In the genomic region with DNA sequence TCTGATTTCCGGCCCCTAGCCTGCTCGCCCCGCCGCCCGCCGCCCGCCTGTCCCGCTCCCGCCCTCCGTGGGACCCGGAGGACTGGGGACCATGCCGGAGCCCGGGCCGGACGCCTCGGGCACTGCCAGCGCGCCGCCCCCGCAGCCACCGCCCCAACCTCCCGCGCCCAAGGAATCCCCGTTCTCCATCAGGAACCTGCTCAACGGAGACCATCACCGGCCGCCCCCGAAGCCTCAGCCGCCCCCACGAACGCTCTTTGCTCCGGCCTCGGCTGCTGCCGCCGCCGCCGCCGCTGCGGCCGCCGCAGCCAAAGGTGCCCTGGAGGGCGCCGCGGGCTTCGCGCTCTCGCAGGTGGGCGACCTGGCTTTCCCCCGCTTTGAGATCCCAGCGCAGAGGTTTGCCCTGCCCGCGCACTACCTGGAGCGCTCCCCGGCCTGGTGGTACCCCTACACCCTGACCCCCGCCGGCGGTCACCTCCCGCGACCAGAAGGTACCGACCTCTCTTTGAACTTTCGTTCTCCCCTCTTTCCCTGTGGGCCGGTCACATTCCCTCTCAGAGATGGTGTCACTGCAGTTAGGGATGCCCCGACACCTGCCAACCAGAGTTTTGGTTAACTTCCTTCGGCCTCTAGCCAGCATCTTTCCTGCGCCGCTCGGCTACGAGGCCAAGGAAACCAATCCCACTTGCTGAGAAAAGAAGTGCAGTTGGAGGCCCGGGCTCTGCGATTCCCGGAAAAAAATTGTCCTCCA, we compare ENCODE assay signal across 8 mouse cellular contexts. TPM values are rescaled to one million over a fixed set of nuclear protein-coding genes. Genes with fewer than 3 reads are reported as not detected.
A peak's percentile ranks its signal among the peaks of the same experiment; 100 is the strongest.
DNase-seq lines count a peak whose midpoint lies in the region; ATAC-seq and TF ChIP-seq lines count a peak whose summit lies in the region.

No protein-coding gene starts in this region.

- ATAC-seq in hindbrain, embryonic 16.5 days: no peak
- no peak for ATAC-seq in midbrain, postnatal 0 days (ENCODE audit: low FRiP score)
- ATAC-seq in erythroid progenitor cell, adult 5-6 weeks (replicated peaks; ENCODE audit: low FRiP score, poor library complexity, severe bottlenecking): no peak

- H3K4me2 ChIP-seq in hindbrain, embryonic 16.5 days (ENCODE audit: low read length): peak overlapping the region; percentile 53
- peak overlapping the region; percentile 30 for H3K4me2 ChIP-seq in midbrain, postnatal 0 days (ENCODE audit: low read depth, low read length, poor library complexity, severe bottlenecking)

- intact Hi-C loops in left cerebral cortex, postnatal 10 days (cut with DNase I): loop anchor here (5.0 kb wide), 1 partner anchor 339 kb away; no protein-coding TSS in a partner anchor

- H3K4me3 ChIP-seq in heart, embryonic 10.5 days: peak overlapping the region; percentile 61
- peak overlapping the region; percentile 34 for H3K4me3 ChIP-seq in hindbrain, embryonic 16.5 days (ENCODE audit: low read length)
- peak overlapping the region; percentile 18 for H3K4me3 ChIP-seq in midbrain, postnatal 0 days (ENCODE audit: low read depth, low read length)

- DNase-seq in heart, embryonic 10.5 days (ENCODE audit: low spot score): no peak
- no peak for DNase-seq in heart, postnatal 4 days
- peak; percentile 56 for DNase-seq in embryo, embryonic 9.5 days (ENCODE audit: extremely low spot score)
- DNase-seq in midbrain, postnatal 0 days (ENCODE audit: low spot score): no peak
- no peak for DNase-seq in layer of hippocampus, adult 9-11 months
- no peak for DNase-seq in left cerebral cortex, postnatal 10 days (ENCODE audit: extremely low spot score in 1 of 2, low spot score in 2 of 2)

- under 1% methylated on average over 63 of the region's 71 CpGs for WGBS in heart, embryonic 10.5 days
- WGBS in hindbrain, embryonic 16.5 days: 1% methylated on average over 52 of the region's 71 CpGs
- WGBS in midbrain, postnatal 0 days: 1% methylated on average over 53 of the region's 71 CpGs

- peak overlapping the region; percentile 18; the same call in 1 of the 2 replicates for H3K9ac ChIP-seq in hindbrain, embryonic 16.5 days (ENCODE audit: low read depth, low read length)
- no peak overlapping the region for H3K9ac ChIP-seq in midbrain, postnatal 0 days (replicated peaks; ENCODE audit: low read length, poor library complexity, severe bottlenecking)

- 0 out of 2 replicates have a peak overlapping the region, but pooled peaks have one; percentile 11 for H3K27ac ChIP-seq in heart, embryonic 10.5 days
- H3K27ac ChIP-seq in hindbrain, embryonic 16.5 days (ENCODE audit: low read depth, low read length): no peak overlapping the region
- H3K27ac ChIP-seq in midbrain, postnatal 0 days (ENCODE audit: low read depth, low read length): no peak overlapping the region

- H3K36me3 ChIP-seq in heart, embryonic 10.5 days: no peaks in the 10 kb centered on the region
- H3K36me3 ChIP-seq in hindbrain, embryonic 16.5 days (ENCODE audit: control insufficient read depth, insufficient read depth, low read length): no peaks in the 10 kb centered on the region
- no peaks in the 10 kb centered on the region for H3K36me3 ChIP-seq in midbrain, postnatal 0 days (ENCODE audit: insufficient read depth, low read length)

- TF ChIP-seq CTCF in midbrain, postnatal 0 days (IDR thresholded peaks at IDR 0.05): no peak

- no peaks in the 10 kb centered on the region for H3K9me3 ChIP-seq in heart, embryonic 10.5 days
- H3K9me3 ChIP-seq in hindbrain, embryonic 16.5 days (ENCODE audit: control insufficient read depth, low read length): no peaks in the 10 kb centered on the region
- H3K9me3 ChIP-seq in midbrain, postnatal 0 days (ENCODE audit: low read length): no peaks in the 10 kb centered on the region

- peaks cover 100% of the 10 kb centered on the region for H3K27me3 ChIP-seq in heart, embryonic 10.5 days (ENCODE audit: insufficient read depth, poor library complexity, severe bottlenecking)
- H3K27me3 ChIP-seq in hindbrain, embryonic 16.5 days (replicated peaks; ENCODE audit: control insufficient read depth, insufficient read depth, low read length): peaks cover 73% of the 10 kb centered on the region
- peaks cover 80% of the 10 kb centered on the region for H3K27me3 ChIP-seq in midbrain, postnatal 0 days (ENCODE audit: insufficient read depth, low read length)

- H3K4me1 ChIP-seq in heart, embryonic 10.5 days: peaks cover 29% of the 10 kb centered on the region
- peaks cover 15% of the 10 kb centered on the region for H3K4me1 ChIP-seq in hindbrain, embryonic 16.5 days (ENCODE audit: control insufficient read depth, insufficient read depth, low read depth, low read length)
- no peaks in the 10 kb centered on the region for H3K4me1 ChIP-seq in midbrain, postnatal 0 days (ENCODE audit: insufficient read depth, low read length)

RNA-seq across cellular contexts. Expression of a gene that starts 0.4 kb away (rescaled TPM):
- 0.09 TPM in 1 of 2 replicates, not detected in the other for polyA plus RNA-seq in heart, embryonic 10.5 days (2016; fragmentation: Nextera tagmentation; extraction: Ambion mirVana)
- not detected for total RNA-seq in heart, postnatal 4 days (2021)
- polyA plus RNA-seq in hindbrain, embryonic 16.5 days (2015; fragmentation: Nextera tagmentation; extraction: Ambion mirVana): 0.84 and 0.99 TPM in 2 replicates
- 0.80 and 0.88 TPM in 2 replicates for total RNA-seq in midbrain, postnatal 0 days (2014; rRNA removed)
- polyA plus RNA-seq in midbrain, postnatal 0 days (2015; fragmentation: Nextera tagmentation; extraction: Ambion mirVana): 0.86 and 1.2 TPM in 2 replicates
- total RNA-seq in erythroid progenitor cell, adult 5-6 weeks (2015; ENCODE audit: low replicate concordance): not detected in 2 replicates
- total RNA-seq in erythroid progenitor cell, adult 5-6 weeks (2017; ENCODE audit: low replicate concordance): not detected in 2 replicates
- total RNA-seq in left cerebral cortex, postnatal 10 days (2021): not detected

RNA-seq across cellular contexts. Expression of a gene that starts 5.5 kb away (rescaled TPM):
- polyA plus RNA-seq in heart, embryonic 10.5 days (2016; fragmentation: Nextera tagmentation; extraction: Ambion mirVana): not detected in 2 replicates
- not detected for total RNA-seq in heart, postnatal 4 days (2021)
- polyA plus RNA-seq in hindbrain, embryonic 16.5 days (2015; fragmentation: Nextera tagmentation; extraction: Ambion mirVana): 1.1 and 1.3 TPM in 2 replicates
- 0.71 and 1.3 TPM in 2 replicates for total RNA-seq in midbrain, postnatal 0 days (2014; rRNA removed)
- polyA plus RNA-seq in midbrain, postnatal 0 days (2015; fragmentation: Nextera tagmentation; extraction: Ambion mirVana): 0.66 and 1.0 TPM in 2 replicates
- not detected in 2 replicates for total RNA-seq in erythroid progenitor cell, adult 5-6 weeks (2015; ENCODE audit: low replicate concordance)
- total RNA-seq in erythroid progenitor cell, adult 5-6 weeks (2017; ENCODE audit: low replicate concordance): not detected in 2 replicates
- not detected for total RNA-seq in left cerebral cortex, postnatal 10 days (2021)

RNA-seq across cellular contexts. Expression of a gene that starts 17.0 kb away (rescaled TPM):
- polyA plus RNA-seq in heart, embryonic 10.5 days (2016; fragmentation: Nextera tagmentation; extraction: Ambion mirVana): 182 and 235 TPM in 2 replicates
- 10 to 100 TPM; 68.6 to 70.0 TPM for total RNA-seq in heart, postnatal 4 days (2021)
- 149 and 162 TPM in 2 replicates for polyA plus RNA-seq in hindbrain, embryonic 16.5 days (2015; fragmentation: Nextera tagmentation; extraction: Ambion mirVana)
- total RNA-seq in midbrain, postnatal 0 days (2014; rRNA removed): 101 and 106 TPM in 2 replicates
- polyA plus RNA-seq in midbrain, postnatal 0 days (2015; fragmentation: Nextera tagmentation; extraction: Ambion mirVana): 120 and 125 TPM in 2 replicates
- 177 and 201 TPM in 2 replicates for total RNA-seq in erythroid progenitor cell, adult 5-6 weeks (2015; ENCODE audit: low replicate concordance)
- total RNA-seq in erythroid progenitor cell, adult 5-6 weeks (2017; ENCODE audit: low replicate concordance): 147 and 174 TPM in 2 replicates
- 10 to 100 TPM; 56.1 to 57.0 TPM for total RNA-seq in left cerebral cortex, postnatal 10 days (2021)
